Mouse (Mus musculus) mouse embryonic stem cell (cell line): ENCODE data around the gene Rai1.

Source experiments
- in situ Hi-C, 2 experiments: fragments of 300-500 bp; cut with MboI; formaldehyde crosslinking; loops; 1 replicate in 1 of 2; 3 replicates in 1 of 2; pipeline ENCODE4 v1.14.3; 2019 to 2020; ENCODE audit warnings: low sequenced_read_pairs in 2 of 2, low pct_unique_long_range_greater_than_20kb in 1 of 2, mixed read lengths in 1 of 2; ENCODE audit not compliant: unreplicated experiment in 1 of 2

Gene Rai1

DNA sequence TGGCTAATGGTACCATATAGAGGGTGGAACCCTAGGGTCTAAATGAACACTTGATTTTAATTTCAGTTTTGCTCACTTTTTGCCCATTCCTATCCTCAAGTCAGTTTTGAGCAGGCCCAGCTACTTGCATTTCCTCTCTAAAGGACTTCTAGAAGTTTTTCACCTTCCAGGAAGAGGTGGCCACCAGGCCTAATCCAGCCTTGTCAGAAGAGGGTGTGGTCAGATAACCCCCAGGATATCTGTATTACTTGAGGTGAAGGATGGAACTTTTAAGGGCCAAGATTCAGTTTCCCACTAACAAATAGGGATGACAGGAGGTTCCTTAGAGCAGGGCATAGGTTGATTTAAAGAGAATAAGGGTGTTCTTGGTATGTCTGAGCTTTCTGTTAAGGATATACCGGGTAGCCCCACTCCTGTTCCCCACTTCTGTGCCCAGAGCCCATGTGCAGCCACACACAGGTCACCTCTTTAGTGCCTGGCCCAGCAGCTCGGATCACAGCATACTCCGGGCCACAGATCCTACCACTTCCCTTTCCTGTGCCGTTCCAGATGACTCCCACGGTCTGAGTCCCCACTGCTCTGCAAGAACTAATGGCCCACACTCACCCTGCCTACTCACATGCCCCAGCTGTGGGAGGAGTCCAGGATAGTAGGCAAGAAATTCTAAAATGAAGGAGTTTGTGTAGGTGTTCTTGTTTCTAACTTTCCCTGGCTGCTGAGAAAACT lies 14.0 kb upstream of the Rai1 start:
- in situ Hi-C loops: loop anchor here (5.0 to 25.0 kb wide), 2 partner anchors 106 to 196 kb away; no protein-coding TSS in a partner anchor

DNA sequence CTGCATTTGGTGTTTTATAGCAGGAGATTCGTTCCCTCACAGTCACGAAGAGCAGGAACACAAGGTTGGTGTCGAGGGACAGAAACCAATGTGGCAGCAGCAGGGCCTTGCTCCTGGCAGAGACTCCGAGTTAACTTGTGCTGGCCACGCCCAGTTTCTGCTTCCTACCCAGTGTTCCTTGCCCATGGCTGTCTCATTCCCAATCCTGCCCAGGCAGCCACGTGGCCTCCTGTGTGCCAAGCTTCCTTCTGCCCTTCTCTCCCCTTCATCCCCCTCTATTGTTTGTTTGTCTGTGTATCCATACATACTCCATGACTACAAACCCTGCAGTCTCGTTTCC lies 13.4 kb upstream of the Rai1 start:
- in situ Hi-C loops: loop anchor here (5.0 to 25.0 kb wide), 2 partner anchors 106 to 196 kb away; no protein-coding TSS in a partner anchor

DNA sequence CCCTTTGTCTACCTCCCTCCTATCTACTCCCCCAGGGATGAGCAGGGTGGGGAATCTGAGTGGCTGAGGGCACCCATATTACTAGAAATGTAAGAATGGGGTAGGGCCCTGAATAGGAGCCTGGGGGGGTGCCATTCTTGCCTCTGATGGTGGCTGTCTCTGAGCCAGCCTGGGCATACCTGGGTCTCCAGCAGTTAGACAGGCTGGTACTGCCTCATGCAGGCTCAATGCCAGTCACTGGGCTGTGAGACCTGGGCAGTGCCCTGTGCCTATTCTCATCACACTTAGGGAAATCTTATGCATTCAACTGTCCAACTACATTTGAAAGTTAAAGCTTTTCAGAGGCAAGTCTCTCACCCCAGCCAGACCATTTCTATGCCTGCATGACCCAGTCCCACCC lies 11.6 kb upstream of the Rai1 start:
- in situ Hi-C loops: loop anchor here (5.0 to 25.0 kb wide), 2 partner anchors 104 to 194 kb away; no protein-coding TSS in a partner anchor

GRCm38 (mm10) chr11:60093984-60094587 lies 10.7 kb upstream of the Rai1 start:
- in situ Hi-C loops: loop anchor here (5.0 to 25.0 kb wide), 2 partner anchors 103 to 193 kb away; no protein-coding TSS in a partner anchor

GRCm38 (mm10) chr11:60094909-60095810 lies 9.7 kb upstream of the Rai1 start:
- in situ Hi-C loops: loop anchor here (5.0 to 25.0 kb wide), 2 partner anchors 102 to 192 kb away; no protein-coding TSS in a partner anchor

GRCm38 (mm10) chr11:60099555-60100186 lies 5.1 kb upstream of the Rai1 start:
- in situ Hi-C loops: loop anchor here in 1 of 2 experiments (5.0 to 25.0 kb wide), 2 partner anchors 98 to 188 kb away; no protein-coding TSS in a partner anchor

GRCm38 (mm10) chr11:60100827-60101555 lies 3.8 kb upstream of the Rai1 start:
- in situ Hi-C loops: no loop called here

DNA sequence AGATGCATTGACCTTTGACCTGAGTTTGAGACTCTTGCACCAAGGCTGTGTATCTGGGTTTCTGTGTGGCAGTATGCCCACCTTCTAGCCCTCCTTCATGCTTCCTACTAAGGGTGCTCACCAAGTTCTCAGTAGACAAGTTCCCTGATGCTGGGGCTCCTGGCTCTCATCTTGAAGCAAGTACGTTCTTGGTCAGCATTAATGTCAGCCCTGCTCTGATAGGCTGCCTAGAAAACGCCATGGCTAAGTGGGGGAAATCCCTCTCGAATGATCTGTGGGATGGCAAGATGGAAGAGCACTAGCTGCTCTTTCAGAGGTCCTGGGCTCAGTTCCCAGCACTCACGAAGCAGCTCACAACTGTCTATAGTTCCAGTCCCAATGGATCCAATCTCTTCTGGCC lies 2.8 kb upstream of the Rai1 start:
- in situ Hi-C loops: no loop called here

DNA sequence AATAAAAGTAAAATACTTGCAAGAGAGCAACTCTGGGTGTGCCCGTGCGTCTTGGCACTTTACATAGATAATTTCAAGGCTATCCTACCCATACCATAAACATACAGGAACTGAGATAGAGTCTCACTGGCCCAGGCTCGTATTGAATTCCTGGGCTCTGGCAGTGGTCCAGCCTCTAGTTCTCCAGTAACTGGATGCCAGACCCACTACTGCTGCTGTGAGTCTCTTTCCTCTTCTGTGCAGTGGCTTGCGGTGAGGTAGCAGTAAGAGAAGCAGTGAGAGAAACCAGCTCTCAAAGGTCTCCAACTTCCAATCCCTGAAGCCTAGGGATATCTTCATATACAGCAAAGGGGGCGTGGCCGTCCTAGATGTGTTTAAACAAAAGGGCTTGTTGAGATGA lies 2.1 kb upstream of the Rai1 start:
- in situ Hi-C loops: no loop called here

DNA sequence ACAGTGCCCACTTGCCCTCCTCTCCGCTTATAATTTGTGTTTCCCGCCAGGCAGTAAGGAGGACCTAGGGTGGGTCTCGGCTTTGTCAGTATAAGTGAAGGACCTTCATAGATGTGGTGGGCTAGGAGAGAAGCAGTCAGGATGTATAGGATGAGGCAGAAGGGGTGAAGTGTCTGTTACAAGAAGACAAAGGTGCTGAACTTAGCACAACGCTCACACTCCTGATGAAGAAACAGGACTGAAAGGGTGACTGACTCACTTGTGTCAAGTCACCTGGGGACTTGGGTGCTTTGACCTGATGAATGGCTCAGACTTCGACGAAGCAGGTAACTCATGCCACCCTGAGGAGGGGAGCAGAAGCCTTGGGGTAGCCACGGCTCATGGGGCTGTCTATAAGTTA lies 1.2 kb upstream of the Rai1 start:
- in situ Hi-C loops: no loop called here

DNA sequence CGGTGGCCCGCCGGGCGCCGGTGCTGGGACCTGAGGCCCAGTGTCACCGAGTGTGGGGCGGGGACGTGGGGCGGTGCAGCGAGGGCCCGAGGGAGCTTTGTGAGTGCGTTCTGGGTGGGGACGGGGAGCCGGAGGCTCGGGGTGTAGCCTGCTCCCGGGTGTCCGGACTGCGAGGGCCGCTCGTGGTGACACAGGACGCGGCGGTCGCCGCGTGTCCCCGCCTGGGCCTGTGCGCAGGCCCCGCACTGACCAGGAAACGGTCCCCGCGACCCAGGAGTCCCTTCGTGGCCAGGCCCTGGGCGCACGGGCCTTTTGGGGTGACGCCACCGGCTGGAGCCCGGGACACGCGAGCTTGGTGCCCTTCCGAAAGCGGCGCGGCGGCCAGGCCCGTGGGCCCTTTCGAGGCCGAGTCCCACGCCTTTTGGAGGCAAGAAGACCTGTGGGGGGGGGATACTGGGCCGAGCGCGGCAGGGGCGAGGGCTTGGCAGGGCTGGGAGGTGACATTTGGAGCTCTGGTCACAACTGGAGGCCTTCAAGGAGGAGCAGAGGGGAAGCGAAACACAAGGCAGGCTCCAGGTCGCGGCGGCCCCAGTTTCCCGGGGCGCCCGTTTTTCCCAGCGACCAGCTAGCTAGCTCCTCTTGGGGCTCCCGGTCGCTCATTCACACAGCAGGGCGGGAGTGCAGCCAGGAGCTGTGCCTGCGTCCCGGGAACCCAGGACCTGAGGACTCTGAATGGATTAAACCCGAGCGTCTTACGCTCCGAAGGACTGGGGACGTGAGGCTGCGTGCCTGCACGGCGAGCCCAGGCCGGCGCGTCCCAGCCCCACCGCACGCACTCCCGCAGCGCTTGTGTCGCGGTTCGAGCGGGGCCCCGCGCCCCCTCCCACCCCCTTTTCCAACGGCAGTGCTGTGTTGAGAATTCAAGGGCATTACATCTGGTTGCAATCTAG lies 1.1 kb downstream of the Rai1 start:
- in situ Hi-C loops: no loop called here

DNA sequence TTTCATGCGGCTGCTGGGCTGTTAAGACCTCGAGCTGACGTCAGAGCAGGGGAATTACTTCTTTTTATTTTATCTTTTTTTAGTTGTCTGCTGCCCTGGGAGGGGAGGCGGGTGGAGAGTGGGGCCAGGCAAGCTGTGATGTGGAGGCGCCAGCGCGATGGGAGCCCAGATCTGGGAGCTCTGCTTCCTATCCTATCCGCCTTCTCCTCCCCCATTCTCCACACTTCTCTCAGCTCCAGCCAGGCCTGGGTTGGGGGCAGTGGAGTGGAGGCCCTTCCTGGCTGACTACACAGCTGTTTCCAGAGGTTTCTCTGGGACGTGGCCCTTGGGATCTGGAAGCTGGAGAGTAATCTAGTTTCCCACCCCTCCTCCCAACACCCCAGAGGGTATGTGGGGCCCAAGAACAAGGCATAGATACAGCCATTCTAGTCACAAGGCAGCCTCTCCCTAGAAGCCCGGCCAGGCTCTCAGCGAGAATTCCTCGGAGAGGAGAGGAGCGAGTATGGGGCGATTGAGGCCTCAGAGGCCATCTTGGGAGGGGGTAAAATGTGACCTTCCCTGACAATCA lies 1.8 kb downstream of the Rai1 start:
- in situ Hi-C loops: no loop called here

GRCm38 (mm10) chr11:60107449-60107848 lies 2.6 kb downstream of the Rai1 start:
- in situ Hi-C loops: no loop called here

DNA sequence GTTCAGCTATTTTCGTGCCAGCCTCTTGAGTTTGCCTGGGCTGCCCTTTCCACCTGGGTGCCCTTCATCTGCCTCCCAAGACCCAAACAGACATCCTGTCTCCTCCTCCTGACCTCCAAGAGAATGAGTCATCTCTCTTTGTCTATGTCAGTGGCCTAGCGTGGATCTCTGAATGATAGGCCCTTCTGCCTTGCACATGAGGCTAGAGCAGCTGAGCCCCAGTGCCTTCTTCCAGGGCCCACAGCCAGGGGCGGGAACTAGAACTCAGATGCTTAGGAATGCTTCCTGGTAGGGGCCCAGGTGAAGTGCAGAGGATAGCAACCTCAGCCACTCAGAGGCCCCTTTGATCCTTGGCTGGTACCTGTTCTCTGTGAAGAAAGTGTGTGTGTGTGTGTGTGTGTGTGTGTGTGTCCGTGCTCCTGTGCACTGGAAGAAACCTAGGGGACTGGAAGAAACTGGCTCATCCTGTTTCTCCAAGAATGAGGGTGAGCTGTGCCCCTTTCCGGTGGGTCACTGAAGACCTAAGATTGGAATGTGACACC lies 3.9 kb downstream of the Rai1 start:
- in situ Hi-C loops: no loop called here

GRCm38 (mm10) chr11:60110386-60110785 lies 5.6 kb downstream of the Rai1 start:
- in situ Hi-C loops: no loop called here

DNA sequence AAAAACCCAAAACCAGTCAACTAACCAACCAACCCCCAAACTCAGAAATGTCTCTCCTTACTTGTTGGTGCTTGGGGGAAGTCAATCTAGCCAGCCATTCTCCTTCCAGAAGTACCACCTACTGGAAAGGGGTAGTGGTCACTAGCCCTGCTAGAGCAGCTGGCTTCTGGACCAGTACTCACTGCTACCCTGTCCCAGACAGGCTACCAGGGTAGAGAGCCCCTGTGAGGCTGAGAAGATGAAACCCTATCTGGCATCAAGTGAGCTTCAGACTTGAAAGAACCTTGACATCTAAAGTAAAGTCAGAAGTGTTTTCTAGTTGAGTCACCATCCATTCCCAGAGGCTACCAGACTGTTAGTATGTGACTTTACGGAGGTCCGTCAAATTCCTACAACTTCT lies 6.8 kb downstream of the Rai1 start:
- in situ Hi-C loops: no loop called here
